Mouse (Mus musculus) left cerebral cortex, postnatal 10 days (tissue): ENCODE measurements around the gene Gpd2. TPM values are rescaled to one million over a fixed set of nuclear protein-coding genes. Genes with fewer than 3 reads are reported as not detected.
A peak's percentile ranks its signal among the peaks of the same experiment; 100 is the strongest.

Experiments used
- DNase-seq, 2 experiments: peaks; one replicate each; pipeline ENCODE4 v3.0.0; 2021 to 2022; ENCODE audit warnings: low spot score in 2 of 2, mixed read lengths in 1 of 2; ENCODE audit errors: extremely low spot score in 1 of 2
- intact Hi-C: fragments of 180-260 bp; cut with DNase I; formaldehyde crosslinking; loops from one replicate; pipeline ENCODE4 v1.15.1; 2025
- total RNA-seq, 2 experiments: library from RNA; stranded (reverse); gene quantifications; 2 replicates each; pipeline ENCODE4 v1.2.3; 2021

Gpd2 gene
- total RNA-seq = 100 to 1,000 TPM; 109 to 120 TPM

DNA sequence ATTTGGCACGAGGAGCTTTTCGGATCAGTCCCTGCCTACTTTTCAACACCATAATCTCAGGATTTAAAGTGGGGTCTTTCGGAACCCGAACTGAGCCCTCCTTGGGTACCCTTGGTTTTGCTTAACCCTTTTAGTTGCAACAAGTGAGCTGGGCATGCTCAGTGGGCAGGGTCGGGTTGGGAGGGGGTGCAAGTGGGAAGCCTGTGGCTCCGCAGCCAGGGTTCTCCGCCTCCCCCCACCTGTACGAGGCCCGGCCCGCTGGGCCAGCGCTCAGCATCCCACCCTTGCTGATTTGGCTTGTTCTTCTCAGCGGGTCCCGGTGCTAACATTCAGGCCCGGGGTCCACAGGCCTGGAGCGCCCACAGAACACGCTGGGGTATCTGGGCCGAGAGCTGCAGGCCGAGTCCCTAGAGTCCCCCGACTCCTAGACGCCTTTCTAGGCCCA, at the start of gene Gpd2:
Gene Gpd2 (plus strand): TSS at position 161 of the 445 bp plus-strand sequence.
- intact Hi-C loops = loop anchor here (10.0 kb wide), 1 partner anchor 113 kb away; the partner anchor contains the start of gene Nr4a2
- peak; percentile 22 to 56 for DNase-seq

DNA sequence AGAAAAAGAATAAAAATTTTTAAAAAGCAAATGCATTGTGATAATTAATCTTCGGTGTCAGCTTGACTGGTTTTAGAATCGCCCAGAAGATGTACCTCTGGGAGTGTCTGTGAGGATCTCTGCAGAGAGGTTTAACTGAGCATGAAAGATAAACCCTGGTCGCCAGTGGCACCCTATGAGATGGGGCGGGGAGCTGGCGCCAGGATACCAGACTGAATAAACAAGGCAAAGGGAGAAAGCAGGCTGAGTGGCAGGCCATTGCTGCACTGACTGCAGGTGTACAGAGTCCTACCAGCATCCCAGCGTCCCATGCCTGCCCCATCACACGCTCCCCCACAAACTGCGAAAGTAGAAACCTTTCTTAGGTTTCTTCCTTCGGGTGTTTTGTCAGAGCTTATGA, 49.2 kb upstream of the Gpd2 start:
- DNase-seq = no peak
- intact Hi-C loops = no loop called here

DNA sequence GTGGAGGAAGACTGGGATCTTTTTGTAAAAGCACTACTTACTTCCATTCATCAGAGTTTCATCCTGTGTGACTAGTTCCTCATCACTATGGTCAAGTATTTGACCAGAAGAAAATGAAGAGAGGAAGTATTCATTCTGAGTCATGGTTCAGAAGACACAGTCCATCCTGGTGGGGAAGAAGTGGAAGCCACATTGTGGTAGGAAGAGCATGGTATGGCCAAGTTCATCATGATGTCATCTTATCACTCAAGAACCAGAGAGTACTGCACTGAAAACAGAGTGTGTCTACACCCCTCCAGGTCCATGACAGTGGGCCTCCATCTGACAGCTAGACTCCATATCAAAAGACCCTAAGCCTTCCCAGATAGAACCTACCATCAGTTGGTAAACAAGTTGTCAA, 46.6 kb upstream of the Gpd2 start:
- DNase-seq = no peak
- intact Hi-C loops = no loop called here

DNA sequence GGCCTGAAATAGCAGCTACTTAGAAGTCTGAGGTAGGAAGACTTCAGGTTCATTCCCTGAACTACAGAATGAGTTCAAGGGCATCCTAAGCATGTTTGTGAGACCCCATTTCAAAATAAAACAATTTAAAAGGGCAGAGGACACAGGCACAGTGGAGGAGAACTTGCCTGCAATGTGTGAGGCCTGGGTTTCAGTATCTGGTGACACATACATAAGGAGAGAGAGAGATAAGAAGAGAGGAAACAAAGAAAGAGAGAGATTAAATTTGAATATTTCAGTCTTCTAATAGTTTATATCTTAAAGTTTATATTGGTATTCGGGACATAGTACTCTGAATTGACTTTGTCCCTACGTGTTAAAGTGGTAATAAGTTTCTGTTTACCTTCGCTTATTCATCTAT, 38.4 kb upstream of the Gpd2 start:
- no peak for DNase-seq
- intact Hi-C loops = no loop called here

DNA sequence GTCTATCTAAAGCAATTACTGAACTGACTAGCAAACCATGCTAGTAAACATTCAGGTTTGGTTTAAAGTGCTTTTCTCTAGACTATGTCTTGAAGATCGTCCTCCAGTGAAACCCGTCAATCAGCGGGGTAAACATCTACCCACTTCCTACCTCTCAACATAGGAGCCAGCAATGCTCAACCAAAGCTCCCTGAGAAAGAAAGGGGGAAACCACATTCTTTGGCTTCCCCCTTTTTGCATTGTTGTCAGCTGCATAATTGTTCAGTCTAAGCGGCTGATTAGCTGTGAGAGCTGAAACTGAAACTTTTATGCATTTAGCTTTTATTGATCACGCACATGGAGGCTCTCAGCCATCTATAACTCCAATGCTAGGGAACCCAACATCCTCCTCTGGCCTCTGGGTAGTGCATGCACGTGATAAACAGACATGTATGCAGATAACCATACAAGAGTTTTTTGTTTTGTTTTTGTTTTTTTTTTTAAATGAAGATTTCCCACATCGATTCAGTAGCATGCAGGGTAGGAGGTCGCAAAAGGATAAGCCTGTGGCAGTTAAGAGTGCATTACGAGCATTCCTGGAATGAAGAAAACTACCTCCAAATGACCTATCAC, 28.9 kb upstream of the Gpd2 start:
- DNase-seq = no peak
- intact Hi-C loops = no loop called here

GRCm38 (mm10) chr2:57211049-57212001, 26.1 kb upstream of the Gpd2 start:
- no peak for DNase-seq
- intact Hi-C loops = no loop called here

DNA sequence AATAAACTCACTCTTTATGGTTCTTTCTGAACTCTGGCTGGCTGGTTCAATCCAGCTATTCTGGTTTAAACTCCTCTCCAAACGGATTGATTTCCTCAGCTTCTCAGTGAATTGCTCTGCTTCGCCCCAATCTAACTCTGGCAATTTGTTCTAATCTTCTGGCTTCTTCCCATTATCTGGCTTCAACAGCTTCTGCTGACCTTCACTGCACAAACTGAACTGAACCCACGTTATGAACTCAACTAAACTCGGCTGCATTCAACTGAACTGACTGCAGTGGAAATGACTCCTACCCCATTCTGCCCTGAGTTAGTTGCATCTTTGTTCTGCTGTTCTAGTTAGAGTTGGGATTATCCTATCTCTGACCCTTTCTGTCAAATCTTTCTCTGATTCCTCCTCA, 24.1 kb upstream of the Gpd2 start:
- intact Hi-C loops = no loop called here

GRCm38 (mm10) chr2:57223288-57224026, 14.0 kb upstream of the Gpd2 start:
- intact Hi-C loops = no loop called here
- no peak for DNase-seq

More for the DNA sequence above, 24.1 kb upstream of the Gpd2 start:
- DNase-seq = no peak

- DNase-seq = no peak
- intact Hi-C loops = no loop called here
These were observed 12.2 kb upstream of the Gpd2 start for GRCm38 (mm10) chr2:57225236-57225635.

DNA sequence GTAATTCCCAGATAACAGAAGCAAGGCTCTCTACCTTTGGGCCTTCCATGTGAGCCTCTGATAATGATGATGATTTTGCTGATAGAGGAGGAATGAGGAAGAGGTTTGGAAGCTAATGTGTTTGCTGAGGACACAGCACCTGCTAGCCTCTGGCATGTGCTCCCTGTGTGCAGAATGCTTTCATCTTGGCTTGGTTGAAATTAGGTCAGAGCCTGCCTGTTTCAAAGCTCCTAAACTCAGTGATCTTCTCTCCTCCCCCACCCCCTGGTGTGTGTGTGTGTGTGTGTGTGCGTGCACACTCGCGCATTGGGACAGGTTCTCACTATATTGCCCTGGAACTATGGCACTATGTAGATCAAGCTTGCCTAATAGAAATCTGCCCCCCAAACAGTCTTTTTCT, 10.0 kb upstream of the Gpd2 start:
- DNase-seq = peak in 1 of 2 experiments; percentile 30
- intact Hi-C loops = no loop called here

DNA sequence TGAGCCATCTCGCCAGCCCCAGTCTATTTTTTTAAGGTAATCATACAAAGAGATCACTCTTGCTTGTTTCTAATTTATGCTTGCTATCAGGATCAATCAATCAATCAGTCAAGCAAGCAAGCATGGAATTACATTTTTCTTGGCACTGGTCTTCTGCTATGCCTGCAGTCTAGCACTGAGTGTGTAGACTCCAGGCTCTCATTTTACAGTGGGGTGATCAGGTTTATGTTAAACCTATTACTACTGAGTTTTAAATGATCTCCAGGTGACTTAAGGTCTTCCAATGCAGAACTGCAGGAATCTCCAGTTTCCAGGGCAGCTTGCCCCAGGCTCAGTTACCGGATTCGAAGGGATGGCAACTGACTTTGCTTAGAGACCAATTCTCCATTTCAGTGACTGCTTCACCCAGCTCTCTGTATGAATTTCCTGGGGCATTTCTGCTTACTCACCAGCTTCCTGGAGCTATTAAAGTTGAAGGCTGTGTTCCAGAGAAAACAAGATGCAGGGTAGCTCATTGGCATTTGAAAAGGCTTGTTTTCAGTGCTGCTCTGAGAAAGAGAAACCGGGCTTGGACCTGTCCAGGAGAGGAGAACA, 7.7 kb upstream of the Gpd2 start:
- DNase-seq = no peak
- intact Hi-C loops = loop anchor here (10.0 kb wide), 1 partner anchor 105 kb away; the partner anchor contains the start of gene Nr4a2

- intact Hi-C loops = loop anchor here (10.0 kb wide), 1 partner anchor 107 kb away; the partner anchor contains the start of gene Nr4a2
- no peak for DNase-seq
These were observed 6.0 kb upstream of the Gpd2 start for GRCm38 (mm10) chr2:57231432-57231831.

- DNase-seq = no peak
- intact Hi-C loops = loop anchor here (10.0 kb wide), 1 partner anchor 108 kb away; the partner anchor contains the start of gene Nr4a2
These were observed 5.1 kb upstream of the Gpd2 start for GRCm38 (mm10) chr2:57232328-57232727.

DNA sequence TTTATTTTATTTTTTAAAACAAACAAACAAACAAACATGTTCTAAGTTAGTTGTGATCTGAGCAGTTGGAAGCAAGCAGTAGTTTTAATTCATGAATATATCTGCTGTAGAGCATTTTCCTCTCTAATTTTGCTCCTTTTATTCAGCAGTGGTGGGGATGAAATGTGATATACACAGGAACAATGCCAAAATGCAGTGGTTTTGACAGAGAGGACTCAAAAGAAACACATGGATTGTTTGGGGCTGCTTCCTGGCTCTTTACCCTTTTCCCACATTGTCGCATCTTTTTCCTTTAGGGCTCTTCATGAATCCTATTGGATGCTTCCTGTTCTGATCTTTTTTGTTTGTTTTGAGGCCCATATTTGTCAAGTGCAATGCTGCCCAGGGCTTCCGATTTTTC, 1.2 kb upstream of the Gpd2 start:
- intact Hi-C loops = loop anchor here (10.0 kb wide), 1 partner anchor 111 kb away; the partner anchor contains the start of gene Nr4a2
- no peak for DNase-seq

GRCm38 (mm10) chr2:57237026-57237425, 409 bp upstream of the Gpd2 start:
- no peak for DNase-seq
- intact Hi-C loops = loop anchor here (10.0 kb wide), 1 partner anchor 112 kb away; the partner anchor contains the start of gene Nr4a2

- intact Hi-C loops = loop anchor here (10.0 kb wide), 1 partner anchor 113 kb away; the partner anchor contains the start of gene Nr4a2
- peak; percentile 42 to 92 for DNase-seq
These were observed 632 bp downstream of the Gpd2 start for GRCm38 (mm10) chr2:57237920-57238613.

- intact Hi-C loops = loop anchor here (10.0 kb wide), 1 partner anchor 114 kb away; the partner anchor contains the start of gene Nr4a2
- DNase-seq = peak in 1 of 2 experiments; percentile 20
These were observed 1.3 kb downstream of the Gpd2 start for GRCm38 (mm10) chr2:57238614-57239165.
